Mouse (Mus musculus) bone marrow macrophage, adult 2 months (primary cell): ENCODE measurements around the gene Tchp. TPM values are rescaled to one million over a fixed set of nuclear protein-coding genes. Genes with fewer than 3 reads are reported as not detected.

ENCODE experiments used
- H3K27ac ChIP-seq: 2 replicates; pipeline ENCODE4 v1.5.1; 2012; ENCODE audit warnings: low read depth, low read length; ENCODE audit not compliant: insufficient read depth
- H3K4me1 ChIP-seq: 2 replicates; pipeline ENCODE4 v1.6.1; 2012; ENCODE audit warnings: low read length; ENCODE audit not compliant: control insufficient read depth, insufficient read depth
- H3K4me3 ChIP-seq: 2 replicates; pipeline ENCODE4 v1.5.1; 2012; ENCODE audit warnings: mild to moderate bottlenecking, low read length, moderate library complexity; ENCODE audit not compliant: insufficient read depth
- CTCF ChIP-seq: IDR thresholded peaks from 2 replicates; pipeline ENCODE4 v1.5.1; 2012; ENCODE audit warnings: low read depth, mild to moderate bottlenecking, low read length, moderate library complexity
- POLR2A ChIP-seq: IDR thresholded peaks from 2 replicates; pipeline ENCODE4 v1.6.1; 2012; ENCODE audit warnings: mild to moderate bottlenecking, low read depth, low read length, borderline replicate concordance
- polyA plus RNA-seq: library from polyadenylated mRNA; stranded (reverse); fragments of >200 nt; gene quantifications from 2 replicates; pipeline ENCODE4 v1.2.4, GENCODE M21; 2012; ENCODE audit not compliant: missing spikeins, insufficient read depth, insufficient read length

Tchp gene
- polyA plus RNA-seq, 1 experiment, result 13.1 TPM

DNA sequence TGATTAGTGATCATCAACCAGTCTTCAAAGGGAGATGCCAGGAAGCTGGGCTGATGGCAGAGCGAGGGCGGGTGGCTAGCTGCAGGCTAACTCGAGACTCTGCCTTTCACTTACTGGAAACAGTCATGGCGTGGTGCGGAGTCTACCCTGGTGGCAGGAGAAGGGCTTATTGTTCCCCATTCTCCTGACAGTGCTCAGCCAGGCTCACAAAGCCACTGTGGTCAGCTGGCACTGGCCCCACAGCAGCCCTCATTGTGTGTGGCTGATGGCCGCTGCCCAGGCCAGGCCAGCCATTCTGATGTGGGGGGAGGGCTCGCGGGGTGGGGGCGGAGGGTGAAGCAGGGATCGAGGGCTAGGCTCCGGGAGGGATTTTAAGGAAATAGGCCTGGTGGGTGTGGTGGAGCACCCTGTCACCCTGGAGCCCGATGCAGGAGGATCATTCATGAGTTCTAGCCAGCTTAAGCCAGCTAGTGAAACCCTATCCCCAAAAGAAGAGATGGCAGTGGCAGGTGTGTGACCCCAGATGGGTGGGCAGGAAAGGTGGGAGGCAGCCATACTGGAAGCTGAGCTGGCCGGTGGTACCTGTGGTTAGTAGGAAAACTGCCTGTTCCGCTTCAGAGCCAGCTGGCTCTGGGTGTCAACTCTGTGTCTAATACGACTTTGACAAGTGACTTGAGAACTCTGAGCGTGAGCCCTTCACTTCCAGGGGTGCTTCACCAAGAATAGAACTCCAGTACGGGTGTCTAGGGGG, 27.5 kb upstream of the Tchp start:
- H3K27ac ChIP-seq, result no peak overlapping the region
- no peak overlapping the region for H3K4me3 ChIP-seq
- no peak for TF ChIP-seq CTCF
- no peak for TF ChIP-seq POLR2A
- peaks cover 21% of the 10 kb centered on the region for H3K4me1 ChIP-seq

DNA sequence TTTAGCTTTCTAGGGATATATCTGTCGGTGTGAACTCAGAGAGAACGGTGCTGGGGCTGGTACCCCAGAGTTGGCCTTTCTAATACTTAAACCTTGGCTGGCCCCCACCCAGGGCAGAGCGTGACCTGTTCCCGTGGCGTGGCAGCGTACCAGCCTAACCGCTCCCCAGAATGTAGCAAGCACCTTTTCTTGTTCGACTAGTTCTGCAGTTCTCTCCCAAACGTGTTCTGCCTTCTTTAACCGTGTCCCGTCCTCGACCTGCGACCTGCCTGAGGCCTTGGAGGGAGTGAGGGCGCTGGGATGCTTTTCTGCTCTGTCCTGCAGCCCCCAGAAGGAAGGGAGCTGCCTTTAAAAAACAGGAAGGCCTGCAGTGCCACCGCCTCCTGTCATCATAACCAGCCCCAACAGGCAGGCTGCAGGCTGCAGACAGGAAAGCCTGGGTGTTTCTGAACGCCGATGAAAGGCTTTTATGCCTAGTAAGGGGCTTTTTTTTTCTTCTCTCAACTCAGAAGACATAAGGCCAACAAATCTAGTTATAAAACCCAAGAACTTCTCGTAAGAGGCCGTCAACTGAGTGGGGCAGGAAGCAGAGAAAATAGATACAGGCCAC, 26.8 kb upstream of the Tchp start:
- no peak for TF ChIP-seq CTCF
- no peak for TF ChIP-seq POLR2A
- no peak overlapping the region for H3K4me3 ChIP-seq
- peaks cover 27% of the 10 kb centered on the region for H3K4me1 ChIP-seq
- H3K27ac ChIP-seq, result no peak overlapping the region

DNA sequence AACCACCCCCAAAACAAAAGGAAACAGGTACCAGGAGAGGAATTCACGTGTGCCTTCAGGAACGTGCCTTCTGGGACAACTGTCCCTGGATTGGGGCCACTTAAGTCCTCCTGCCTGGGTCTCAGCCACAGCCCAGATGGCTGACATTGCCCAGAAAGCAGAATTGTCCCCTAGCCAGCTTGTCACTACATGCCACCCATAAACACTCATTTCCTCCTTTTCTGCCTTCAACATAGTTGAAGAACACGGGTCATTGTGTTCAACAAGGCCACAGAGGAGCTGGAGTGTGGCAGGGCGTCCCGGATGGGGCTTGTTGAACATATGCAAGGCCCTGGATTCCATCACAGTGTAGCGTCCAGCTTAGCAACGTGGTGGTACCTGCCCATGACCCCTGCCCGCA, 25.8 kb upstream of the Tchp start:
- TF ChIP-seq CTCF, result no peak
- TF ChIP-seq POLR2A, result no peak
- no peak overlapping the region for H3K27ac ChIP-seq
- H3K4me1 ChIP-seq, result peaks cover 32% of the 10 kb centered on the region

DNA sequence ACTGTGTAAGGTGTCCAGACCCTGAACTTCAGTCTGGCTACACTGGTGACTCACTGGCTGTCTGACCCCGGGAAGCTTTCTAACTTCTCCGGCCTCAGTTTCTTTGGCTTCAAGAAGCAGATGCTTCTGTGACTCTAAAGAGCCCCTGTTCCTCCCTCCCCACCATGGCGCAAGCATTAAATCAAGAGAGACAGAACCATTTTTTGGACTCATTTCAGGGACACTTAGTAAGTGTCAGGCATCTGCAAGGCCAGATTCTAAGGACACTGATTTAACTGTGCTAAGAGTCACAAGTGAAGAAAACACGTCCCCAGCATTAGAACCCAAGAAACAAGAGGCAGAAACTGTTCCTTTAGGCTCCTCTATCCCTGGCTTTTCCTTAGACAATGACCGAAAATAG, 21.6 kb upstream of the Tchp start:
- peaks cover 46% of the 10 kb centered on the region for H3K4me1 ChIP-seq
- H3K27ac ChIP-seq, result no peak overlapping the region
- no peak overlapping the region for H3K4me3 ChIP-seq

More for the DNA sequence above, 25.8 kb upstream of the Tchp start:
- H3K4me3 ChIP-seq, result no peak overlapping the region

DNA sequence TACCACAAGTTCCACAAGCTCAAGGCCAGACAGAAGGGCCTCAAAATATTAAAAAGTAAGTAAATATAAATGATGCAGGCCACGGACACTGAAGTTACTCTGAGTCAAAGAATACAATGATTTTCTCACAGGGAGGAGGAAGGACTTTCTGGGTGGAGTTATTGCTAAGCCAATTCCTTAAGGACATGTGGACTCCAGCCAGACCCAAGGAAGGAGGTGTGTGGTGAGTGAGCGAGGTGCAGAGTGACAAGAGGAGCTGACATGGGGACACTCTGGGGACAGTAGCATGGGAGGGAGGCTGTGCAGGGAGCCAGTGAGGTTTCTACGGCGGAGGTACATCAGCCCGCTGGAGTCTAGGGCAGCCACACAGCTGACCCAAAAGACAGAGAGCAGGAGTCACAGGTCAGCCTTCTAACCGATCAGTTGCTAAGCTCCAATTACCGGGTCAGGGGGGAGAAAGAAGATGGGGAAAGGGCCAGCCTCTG, 20.8 kb upstream of the Tchp start:
- TF ChIP-seq POLR2A, result no peak
- no peak for TF ChIP-seq CTCF
- Histone ChIP-seq H3K4me1 (peaks cover 39% of the 10 kb centered on the region), H3K27ac (no peak overlapping the region), H3K4me3 (no peak overlapping the region)

More for the DNA sequence above, 21.6 kb upstream of the Tchp start:
- no peak for TF ChIP-seq POLR2A
- TF ChIP-seq CTCF, result no peak

DNA sequence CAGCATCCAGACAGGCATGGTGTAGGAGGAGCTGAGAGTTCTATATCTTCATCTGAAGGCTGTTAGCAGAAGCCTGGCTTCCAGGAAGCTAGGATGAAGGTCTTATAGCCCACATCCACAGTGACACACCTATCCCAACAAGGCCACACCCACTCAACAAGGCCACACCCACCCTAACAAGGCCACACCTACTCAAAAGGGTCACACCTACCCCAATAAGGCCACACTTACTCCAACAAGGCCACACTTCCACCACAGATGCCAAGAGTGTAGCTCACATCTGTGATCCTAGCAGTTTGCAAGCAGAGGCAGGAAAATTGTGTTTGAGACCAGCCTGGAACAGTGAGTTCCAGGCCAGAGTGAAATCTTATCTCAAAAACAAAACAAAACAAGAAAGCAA, 19.7 kb upstream of the Tchp start:
- Histone ChIP-seq H3K4me3 (no peak overlapping the region), H3K27ac (no peak overlapping the region), H3K4me1 (peaks cover 32% of the 10 kb centered on the region)
- TF ChIP-seq POLR2A (no peak), CTCF (no peak)

DNA sequence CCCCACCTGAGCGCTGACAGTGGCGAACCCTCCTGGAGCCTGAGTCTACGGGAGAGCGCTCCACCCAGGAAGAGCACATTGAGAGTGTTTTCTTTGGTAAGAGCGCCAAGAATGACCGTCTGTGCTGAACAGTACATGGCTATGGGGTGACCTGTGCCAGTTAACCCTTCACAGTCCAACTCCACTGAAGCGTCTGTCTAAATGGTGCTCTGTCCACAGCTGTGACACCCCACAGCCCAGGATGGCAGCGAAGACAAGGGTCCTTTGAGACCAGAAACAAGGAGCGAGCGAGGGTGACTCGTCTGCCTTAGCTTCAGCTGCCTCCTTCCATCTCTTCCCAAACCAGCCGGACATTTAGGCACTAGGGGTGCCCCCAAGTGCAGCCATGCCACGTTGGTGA, 18.9 kb upstream of the Tchp start:
- H3K27ac ChIP-seq, result peak overlapping the region; percentile 69
- H3K4me3 ChIP-seq, result peak overlapping the region; percentile 98
- peaks cover 31% of the 10 kb centered on the region for H3K4me1 ChIP-seq
- TF ChIP-seq CTCF, result no peak
- TF ChIP-seq POLR2A, result no peak

DNA sequence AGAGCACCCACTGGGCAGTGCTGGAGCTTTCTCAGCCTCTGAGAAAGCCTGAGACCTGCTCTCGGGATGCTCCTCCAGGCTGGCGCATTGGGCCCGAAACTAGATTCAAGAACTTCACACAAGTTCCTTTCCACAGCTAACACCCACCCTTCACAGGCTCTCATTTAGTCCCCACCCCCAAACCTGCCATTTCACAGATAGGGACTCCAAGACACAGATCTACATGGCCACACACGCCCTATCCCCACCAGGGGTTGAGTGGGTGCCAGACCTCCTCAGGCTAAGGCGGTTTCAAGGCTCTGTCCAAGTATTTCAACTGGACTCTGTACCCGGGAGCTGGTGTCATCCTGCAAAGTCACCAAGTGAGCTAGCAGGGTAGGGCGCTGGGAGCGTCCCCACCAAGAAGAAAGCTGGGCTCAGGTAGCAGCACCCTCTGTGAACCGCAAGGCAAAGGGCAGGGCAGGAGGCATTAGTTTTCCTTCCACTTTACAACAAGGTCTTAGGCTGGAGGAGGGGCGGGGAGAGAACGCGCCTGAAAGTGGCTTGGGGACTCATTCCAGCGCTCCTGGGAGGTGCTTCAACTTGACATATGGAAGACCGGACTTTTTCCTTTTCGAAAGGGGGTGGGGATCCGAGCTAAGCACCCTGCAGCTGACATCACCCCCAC, 17.7 kb upstream of the Tchp start:
- Histone ChIP-seq H3K4me3 (peak overlapping the region; percentile 98), H3K4me1 (peaks cover 30% of the 10 kb centered on the region), H3K27ac (peak overlapping the region; percentile 69)
- TF ChIP-seq CTCF, result no peak
- no peak for TF ChIP-seq POLR2A

DNA sequence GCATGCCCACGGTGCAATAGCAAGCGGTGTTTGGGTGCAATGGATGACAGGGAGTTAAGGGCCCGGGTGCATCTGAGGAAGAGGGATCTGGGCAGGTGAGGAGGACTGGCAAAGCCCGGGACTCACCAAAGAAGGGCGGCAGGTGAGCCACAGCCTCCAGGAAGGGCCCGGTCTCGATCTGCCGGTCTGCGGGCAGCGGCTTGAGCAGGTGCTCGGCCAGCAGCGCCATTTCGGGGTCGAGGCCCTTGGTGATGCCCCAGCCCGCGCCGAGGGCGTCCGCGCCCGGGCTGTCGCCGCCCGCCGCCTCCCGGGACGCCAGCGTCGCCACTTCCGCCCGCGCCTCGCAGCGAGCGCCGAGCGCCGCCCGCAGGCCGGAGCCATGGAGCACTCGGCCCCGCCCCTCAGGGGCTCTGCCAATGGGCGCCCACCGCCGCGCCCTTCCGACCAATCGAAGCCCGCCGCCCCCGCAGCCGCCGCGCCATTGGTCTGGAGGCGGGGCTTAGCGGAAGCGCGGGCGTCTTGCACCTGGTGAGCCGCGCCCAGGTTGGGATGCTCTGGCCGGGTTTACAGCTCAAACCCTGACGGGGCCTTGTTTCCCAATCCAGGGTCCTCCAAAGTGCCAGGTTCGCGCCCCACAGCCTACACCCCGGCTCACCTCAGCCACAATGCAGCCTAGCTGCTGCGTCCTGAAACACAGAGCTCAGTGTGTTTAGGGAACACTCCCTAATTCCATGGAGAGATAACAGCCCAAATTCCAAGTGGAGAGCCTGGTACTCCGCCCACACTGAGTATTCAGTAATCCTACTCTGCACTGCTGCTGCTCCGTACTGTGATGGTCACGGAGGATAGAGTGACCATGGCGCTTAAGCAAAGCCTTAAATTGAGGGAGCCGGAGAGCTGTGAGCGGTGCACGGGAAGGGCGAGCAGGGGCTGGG, 16.7 kb upstream of the Tchp start, which contains the start of gene Gltp:
TSS of gene Gltp (minus strand) at position 352 of the 935 bp plus-strand sequence.
- Histone ChIP-seq H3K4me1 (peaks cover 22% of the 10 kb centered on the region), H3K4me3 (peak within 1 kb of the TSS; percentile 98), H3K27ac (peak within 1 kb of the TSS; percentile 82)
- no peak for TF ChIP-seq CTCF
- TF ChIP-seq POLR2A, result no peak
